Mouse (Mus musculus) small intestine, adult 2 months (tissue): ENCODE results near the gene Usp19. TPM values are rescaled to one million over a fixed set of nuclear protein-coding genes. Genes with fewer than 3 reads are reported as not detected.

ENCODE experiments used
- H3K27ac ChIP-seq: fragments of 200-500 bp; 2 replicates; pipeline ENCODE4 v1.5.1; 2012; ENCODE audit warnings: low read depth, low read length, control low read depth, inconsistent platforms; ENCODE audit not compliant: insufficient read depth
- H3K27me3 ChIP-seq: fragments of 200-500 bp; 2 replicates; pipeline ENCODE4 v1.6.1; 2012; ENCODE audit warnings: mild to moderate bottlenecking, moderate library complexity, low read length, inconsistent platforms; ENCODE audit not compliant: control insufficient read depth, insufficient read depth
- H3K36me3 ChIP-seq: fragments of 200-500 bp; 2 replicates; pipeline ENCODE4 v1.6.1; 2012; ENCODE audit warnings: mild to moderate bottlenecking, low read length, control low read depth, inconsistent platforms; ENCODE audit not compliant: control insufficient read depth, insufficient read depth
- H3K4me1 ChIP-seq: fragments of 200-500 bp; 2 replicates; pipeline ENCODE4 v1.6.1; 2012; ENCODE audit warnings: low read length, inconsistent platforms, mixed read lengths; ENCODE audit not compliant: control insufficient read depth, insufficient read depth, insufficient read length
- H3K4me3 ChIP-seq: fragments of 200-500 bp; 2 replicates; pipeline ENCODE4 v1.5.1; 2012; ENCODE audit warnings: low read depth, mild to moderate bottlenecking, control low read depth, inconsistent platforms, low read length, moderate library complexity
- CTCF ChIP-seq: fragments of 200-500 bp; IDR thresholded peaks from 2 replicates; pipeline ENCODE4 v1.5.1; 2012; ENCODE audit warnings: low read depth, mild to moderate bottlenecking, control low read depth, inconsistent platforms, low read length, moderate library complexity, mixed read lengths; ENCODE audit not compliant: insufficient replicate concordance, insufficient read length; ENCODE audit errors: extremely low read depth
- POLR2A ChIP-seq: fragments of 200-500 bp; IDR thresholded peaks from 2 replicates; pipeline ENCODE4 v1.6.1; 2012; ENCODE audit warnings: low read depth, mild to moderate bottlenecking, control low read depth, inconsistent platforms, low read length, moderate library complexity
- WGBS: fragments of 180-500 bp; shearing (Covaris S2); methylation state at CpG from one replicate; pipeline ENCODE4 v1.1.7; 2018; 5-methylcytosine and 5-hydroxymethylcytosine counted together
- polyA plus RNA-seq: library from polyadenylated mRNA; depleted of rRNA; stranded (reverse); fragments of >200 nt; gene quantifications from 2 replicates; pipeline ENCODE4 v1.2.3, GENCODE M21; 2012

Usp19 gene
- polyA plus RNA-seq, 1 experiment: 84.5 TPM

DNA sequence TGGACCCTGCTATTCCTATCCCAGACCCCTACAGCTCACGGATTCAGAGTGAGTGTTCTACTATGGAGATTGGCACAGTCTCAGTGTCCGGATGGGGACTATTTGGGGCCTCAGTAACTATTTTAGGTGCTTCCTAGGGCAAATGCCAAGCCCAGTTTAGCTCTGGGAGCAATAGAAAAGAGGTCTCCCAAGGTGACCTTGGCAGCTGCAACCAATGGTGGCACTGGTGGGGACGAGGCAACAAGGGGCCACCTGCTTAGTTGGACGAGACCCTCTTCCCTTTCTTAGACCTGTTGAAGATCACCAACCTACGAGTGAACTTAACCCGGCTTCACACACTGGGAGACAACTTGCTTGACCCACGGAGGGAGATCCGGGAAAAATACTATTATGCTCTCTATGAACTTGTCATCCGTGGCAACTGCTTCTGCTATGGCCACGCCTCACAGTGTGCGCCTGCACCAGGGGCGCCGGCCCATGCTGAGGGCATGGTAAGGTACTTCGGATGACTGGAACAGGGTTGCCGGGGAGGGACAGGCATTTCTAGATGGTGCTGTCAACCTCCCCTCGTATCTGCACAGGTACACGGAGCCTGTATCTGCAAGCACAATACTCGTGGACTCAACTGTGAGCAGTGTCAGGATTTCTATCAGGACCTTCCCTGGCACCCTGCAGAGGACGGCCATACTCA is 8.7 kb upstream of the Usp19 start:
- Histone ChIP-seq H3K4me3 (no peak overlapping the region), H3K4me1 (peaks cover 2% of the 10 kb centered on the region), H3K27me3 (no peaks in the 10 kb centered on the region), H3K36me3 (no peaks in the 10 kb centered on the region), H3K27ac (no peak overlapping the region)
- 86% methylated on average over 19 of the region's 19 CpGs for WGBS
- no peak for TF ChIP-seq POLR2A
- no peak for TF ChIP-seq CTCF

DNA sequence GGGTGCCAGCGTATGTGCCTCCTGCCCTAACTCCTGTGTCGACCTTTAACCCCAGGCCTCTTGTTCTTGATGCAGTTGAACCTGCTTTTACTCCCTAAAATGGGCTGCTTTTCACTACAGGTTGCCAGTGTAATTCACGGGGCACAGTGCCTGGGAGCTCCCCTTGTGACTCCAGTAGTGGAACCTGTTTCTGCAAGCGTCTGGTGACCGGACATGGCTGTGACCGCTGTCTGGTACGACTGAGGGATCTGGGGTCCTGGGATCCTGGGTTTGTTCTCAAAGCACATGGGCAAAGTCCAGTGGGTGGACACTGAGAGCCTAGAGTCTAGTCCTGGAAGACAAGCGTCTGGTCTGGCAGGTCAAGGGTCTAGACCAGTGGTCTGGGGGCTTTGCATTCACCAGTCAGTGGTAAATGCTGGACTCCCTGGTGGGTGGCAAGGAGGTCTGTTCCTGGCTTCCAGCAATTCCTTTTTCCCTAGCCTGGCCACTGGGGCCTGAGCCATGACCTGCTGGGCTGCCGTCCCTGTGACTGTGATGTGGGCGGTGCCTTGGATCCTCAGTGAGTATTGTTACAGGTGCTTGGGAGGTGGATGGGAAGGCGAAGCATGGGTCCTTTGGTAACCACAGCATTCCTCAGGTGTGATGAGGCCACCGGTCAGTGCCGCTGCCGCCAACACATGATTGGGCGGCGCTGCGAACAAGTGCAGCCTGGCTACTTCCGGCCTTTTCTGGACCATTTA is 7.2 kb upstream of the Usp19 start:
- Histone ChIP-seq H3K36me3 (no peaks in the 10 kb centered on the region), H3K27me3 (no peaks in the 10 kb centered on the region), H3K4me1 (peaks cover 2% of the 10 kb centered on the region), H3K4me3 (no peak overlapping the region), H3K27ac (no peak overlapping the region)
- no peak for TF ChIP-seq CTCF
- TF ChIP-seq POLR2A: no peak
- 91% methylated on average over 18 of the region's 18 CpGs for WGBS

DNA sequence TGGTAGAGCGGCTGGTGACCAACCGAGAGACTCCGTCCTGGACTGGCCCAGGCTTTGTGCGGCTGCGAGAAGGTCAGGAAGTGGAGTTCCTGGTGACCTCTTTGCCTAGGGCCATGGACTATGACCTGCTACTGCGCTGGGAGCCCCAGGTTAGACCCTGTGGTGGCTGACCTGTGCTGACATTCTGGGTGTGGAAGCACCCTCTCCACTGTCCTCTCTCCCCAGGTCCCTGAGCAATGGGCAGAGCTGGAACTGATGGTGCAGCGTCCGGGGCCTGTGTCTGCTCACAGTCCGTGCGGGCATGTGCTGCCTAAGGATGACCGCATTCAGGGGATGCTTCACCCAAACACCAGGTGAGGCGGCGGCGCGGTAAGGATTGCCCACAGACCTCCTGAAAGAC is 6.4 kb upstream of the Usp19 start:
- Histone ChIP-seq H3K36me3 (no peaks in the 10 kb centered on the region), H3K27ac (no peak overlapping the region), H3K27me3 (no peaks in the 10 kb centered on the region), H3K4me1 (peaks cover 2% of the 10 kb centered on the region), H3K4me3 (no peak overlapping the region)
- TF ChIP-seq CTCF: no peak
- TF ChIP-seq POLR2A: no peak
- WGBS: 97% methylated on average over 15 of the region's 15 CpGs

DNA sequence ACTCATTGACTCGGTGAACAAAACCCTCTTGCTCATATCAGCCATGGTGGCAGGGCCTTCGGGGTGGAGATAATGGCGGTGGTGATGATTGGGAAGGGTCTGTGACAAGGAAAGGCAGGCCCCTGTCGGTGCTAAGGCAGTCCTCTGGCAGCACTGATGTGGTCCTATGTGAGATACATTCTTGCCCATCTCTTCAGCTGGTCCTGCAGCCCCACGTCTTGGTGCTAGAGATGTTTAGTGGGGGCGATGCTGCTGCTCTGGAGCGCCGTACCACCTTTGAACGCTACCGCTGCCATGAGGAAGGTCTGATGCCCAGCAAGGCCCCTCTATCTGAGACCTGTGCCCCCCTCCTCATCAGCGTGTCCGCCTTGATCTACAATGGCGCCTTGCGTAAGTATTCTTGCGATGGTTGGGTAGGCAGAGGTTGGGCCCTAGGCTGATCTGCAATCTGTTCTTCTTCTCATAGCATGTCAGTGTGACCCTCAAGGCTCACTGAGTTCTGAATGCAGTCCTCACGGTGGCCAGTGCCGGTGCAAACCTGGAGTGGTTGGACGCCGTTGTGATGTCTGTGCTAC is 5.0 kb upstream of the Usp19 start:
- TF ChIP-seq POLR2A: no peak
- no peak for TF ChIP-seq CTCF
- Histone ChIP-seq H3K4me3 (no peak overlapping the region), H3K4me1 (peaks cover 6% of the 10 kb centered on the region), H3K27ac (no peak overlapping the region), H3K27me3 (no peaks in the 10 kb centered on the region), H3K36me3 (no peaks in the 10 kb centered on the region)
- 92% methylated on average over 19 of the region's 19 CpGs for WGBS

DNA sequence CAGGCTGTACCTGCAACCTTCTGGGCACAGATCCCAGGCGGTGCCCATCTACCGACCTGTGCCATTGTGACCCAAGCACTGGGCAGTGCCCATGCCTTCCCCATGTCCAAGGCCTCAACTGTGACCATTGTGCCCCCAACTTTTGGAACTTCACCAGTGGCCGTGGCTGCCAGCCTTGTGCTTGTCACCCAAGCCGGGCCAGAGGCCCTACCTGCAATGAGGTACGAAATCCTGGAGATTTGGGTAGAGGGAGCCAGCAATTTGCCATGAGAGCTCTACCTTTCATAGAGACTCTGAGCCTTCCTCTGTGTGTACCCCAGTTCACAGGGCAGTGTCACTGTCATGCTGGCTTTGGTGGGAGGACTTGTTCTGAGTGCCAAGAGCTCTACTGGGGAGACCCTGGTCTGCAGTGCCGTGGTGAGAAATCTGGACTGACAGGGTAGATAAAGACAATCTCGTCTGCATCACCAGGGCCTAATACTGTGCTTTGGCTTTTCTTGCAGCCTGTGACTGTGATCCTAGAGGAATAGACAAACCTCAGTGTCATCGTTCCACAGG is 3.4 kb upstream of the Usp19 start:
- Histone ChIP-seq H3K4me3 (no peak overlapping the region), H3K27me3 (no peaks in the 10 kb centered on the region), H3K36me3 (no peaks in the 10 kb centered on the region), H3K4me1 (peaks cover 10% of the 10 kb centered on the region), H3K27ac (no peak overlapping the region)
- WGBS: 95% methylated on average over 8 of the region's 8 CpGs
- TF ChIP-seq CTCF: no peak
- TF ChIP-seq POLR2A: no peak

DNA sequence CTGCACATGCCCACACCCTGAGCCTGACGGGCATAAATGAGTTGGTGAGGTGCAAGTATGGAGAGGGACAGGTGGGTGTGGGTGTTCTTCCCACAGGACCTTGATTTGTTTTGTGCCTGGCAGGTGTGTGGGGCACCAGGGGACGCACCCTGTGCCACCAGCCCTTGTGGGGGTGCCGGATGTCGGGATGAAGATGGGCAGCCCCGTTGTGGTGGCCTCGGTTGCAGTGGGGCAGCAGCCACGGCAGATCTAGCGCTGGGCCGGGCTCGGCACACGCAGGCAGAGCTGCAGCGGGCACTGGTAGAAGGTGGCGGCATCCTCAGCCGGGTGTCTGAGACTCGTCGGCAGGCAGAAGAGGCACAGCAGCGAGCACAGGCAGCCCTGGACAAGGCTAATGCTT is 2.0 kb upstream of the Usp19 start:
- no peak overlapping the region for H3K27ac ChIP-seq
- no peaks in the 10 kb centered on the region for H3K27me3 ChIP-seq
- 97% methylated on average over 17 of the region's 17 CpGs for WGBS
- H3K4me1 ChIP-seq: peaks cover 13% of the 10 kb centered on the region
- peaks cover 8% of the 10 kb centered on the region for H3K36me3 ChIP-seq
- H3K4me3 ChIP-seq: no peak overlapping the region
- TF ChIP-seq CTCF: no peak
- TF ChIP-seq POLR2A: no peak

DNA sequence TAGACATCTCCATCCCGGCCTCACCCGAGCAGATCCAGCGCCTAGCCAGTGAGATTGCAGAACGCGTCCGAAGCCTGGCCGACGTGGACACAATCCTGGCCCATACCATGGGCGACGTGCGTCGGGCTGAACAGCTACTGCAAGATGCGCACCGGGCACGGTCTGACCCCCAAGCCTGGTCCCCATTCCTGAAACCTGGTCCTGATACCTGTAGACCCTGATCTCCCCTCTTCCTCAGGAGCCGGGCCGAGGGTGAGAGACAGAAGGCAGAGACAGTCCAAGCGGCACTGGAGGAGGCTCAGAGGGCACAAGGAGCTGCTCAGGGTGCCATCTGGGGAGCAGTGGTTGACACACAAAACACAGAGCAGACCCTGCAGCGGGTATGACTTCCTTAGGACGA is 1.2 kb upstream of the Usp19 start:
- Histone ChIP-seq H3K27ac (no peak overlapping the region), H3K4me1 (peaks cover 13% of the 10 kb centered on the region), H3K27me3 (no peaks in the 10 kb centered on the region), H3K36me3 (peaks cover 16% of the 10 kb centered on the region), H3K4me3 (no peak overlapping the region)
- TF ChIP-seq POLR2A (no peak), CTCF (no peak)
- 95% methylated on average over 20 of the region's 20 CpGs for WGBS
